Mouse (Mus musculus) liver, adult (tissue): ENCODE measurements around the gene Scgb1b3.

Source experiments
- GATA4 ChIP-seq: IDR thresholded peaks from 2 replicates; pipeline ENCODE4 v1.6.1; 2014; ENCODE audit warnings: mild to moderate bottlenecking, low read length; ENCODE audit not compliant: insufficient replicate concordance

Scgb1b3 gene

GRCm38 (mm10) chr7:31375292-31375691, at the start of gene Scgb1b3:
Gene Scgb1b3 (plus strand): TSS chr7:31375592.
- TF ChIP-seq GATA4 = no peak

GRCm38 (mm10) chr7:31362022-31362560, 13.3 kb upstream of the Scgb1b3 start, which contains the start of gene Scgb2b3:
Gene Scgb2b3 (minus strand): TSS chr7:31362072.
- TF ChIP-seq GATA4 = no peak
